Mouse (Mus musculus) liver, postnatal 0 days (tissue): ENCODE measurements around the gene Fam189b. TPM values are rescaled to one million over a fixed set of nuclear protein-coding genes. Genes with fewer than 3 reads are reported as not detected.

Source experiments
- ATAC-seq: fragments of 200-750 bp; cut with Nextera tagmentation; 2 replicates; pipeline ENCODE4 v1.8.0; 2017; ENCODE audit warnings: mild to moderate bottlenecking, moderate library complexity
- DNase-seq: peaks from one replicate; pipeline ENCODE4 v3.0.0-alpha.2; 2016
- H3K27ac ChIP-seq: fragments of 300-500 bp; sonication (generic); 2 replicates; pipeline ENCODE4 v1.5.1; 2014; ENCODE audit warnings: antibody characterized with exemption, moderate library complexity, mild to moderate bottlenecking, low read depth
- H3K27me3 ChIP-seq: fragments of 300-500 bp; sonication (generic); 2 replicates; pipeline ENCODE4 v1.6.1; 2014; ENCODE audit warnings: low read length, control low read depth, mixed read lengths; ENCODE audit not compliant: insufficient read depth
- H3K36me3 ChIP-seq: fragments of 300-500 bp; sonication (generic); replicated peaks from 2 replicates; pipeline ENCODE4 v1.6.1; 2014; ENCODE audit warnings: mild to moderate bottlenecking, control low read depth, low read length, moderate library complexity, mixed read lengths; ENCODE audit not compliant: insufficient read depth
- H3K4me1 ChIP-seq: fragments of 300-500 bp; sonication (generic); 2 replicates; pipeline ENCODE4 v1.6.1; 2014; ENCODE audit warnings: antibody characterized with exemption, mild to moderate bottlenecking, control low read depth; ENCODE audit not compliant: insufficient read depth
- H3K4me2 ChIP-seq: fragments of 300-500 bp; sonication (generic); 2 replicates; pipeline ENCODE4 v1.6.1; 2014; ENCODE audit warnings: low read depth, mild to moderate bottlenecking, low read length, moderate library complexity, mixed read lengths
- H3K4me3 ChIP-seq: fragments of 300-500 bp; sonication (generic); 2 replicates; pipeline ENCODE4 v1.5.1; 2014; ENCODE audit warnings: low read depth, low read length
- H3K9ac ChIP-seq: fragments of 300-500 bp; sonication (generic); replicated peaks from 2 replicates; pipeline ENCODE4 v1.6.1; 2014; ENCODE audit warnings: mild to moderate bottlenecking, moderate library complexity
- H3K9me3 ChIP-seq: fragments of 300-500 bp; sonication (generic); 2 replicates; pipeline ENCODE4 v1.6.1; 2016; ENCODE audit warnings: mild to moderate bottlenecking, control low read depth, low read length, mixed read lengths
- CTCF ChIP-seq: sonication (generic); IDR thresholded peaks from 2 replicates; pipeline ENCODE4 v1.5.1; 2016; ENCODE audit warnings: antibody characterized with exemption, low read depth
- EP300 ChIP-seq: IDR thresholded peaks from 2 replicates; pipeline ENCODE4 v1.6.1; 2016; ENCODE audit warnings: antibody characterized with exemption, low read depth, mild to moderate bottlenecking
- WGBS: fragments of 180-500 bp; shearing (Covaris S2); extraction: QIAGEN DNeasy Blood & Tissue Kit; methylation state at CpG from one replicate; pipeline ENCODE4 v1.1.7; 2014; ENCODE audit not compliant: insufficient replicate concordance; 5-methylcytosine and 5-hydroxymethylcytosine counted together
- polyA plus RNA-seq: library from polyadenylated mRNA; unstranded; fragments of >200 nt; fragmentation: Nextera tagmentation; extraction: Ambion mirVana; gene quantifications from 2 replicates; pipeline ENCODE4 v1.2.1, GENCODE M21; 2015

Gene Fam189b
- polyA plus RNA-seq, 1 experiment from 2014 or later = 2.1 TPM

DNA sequence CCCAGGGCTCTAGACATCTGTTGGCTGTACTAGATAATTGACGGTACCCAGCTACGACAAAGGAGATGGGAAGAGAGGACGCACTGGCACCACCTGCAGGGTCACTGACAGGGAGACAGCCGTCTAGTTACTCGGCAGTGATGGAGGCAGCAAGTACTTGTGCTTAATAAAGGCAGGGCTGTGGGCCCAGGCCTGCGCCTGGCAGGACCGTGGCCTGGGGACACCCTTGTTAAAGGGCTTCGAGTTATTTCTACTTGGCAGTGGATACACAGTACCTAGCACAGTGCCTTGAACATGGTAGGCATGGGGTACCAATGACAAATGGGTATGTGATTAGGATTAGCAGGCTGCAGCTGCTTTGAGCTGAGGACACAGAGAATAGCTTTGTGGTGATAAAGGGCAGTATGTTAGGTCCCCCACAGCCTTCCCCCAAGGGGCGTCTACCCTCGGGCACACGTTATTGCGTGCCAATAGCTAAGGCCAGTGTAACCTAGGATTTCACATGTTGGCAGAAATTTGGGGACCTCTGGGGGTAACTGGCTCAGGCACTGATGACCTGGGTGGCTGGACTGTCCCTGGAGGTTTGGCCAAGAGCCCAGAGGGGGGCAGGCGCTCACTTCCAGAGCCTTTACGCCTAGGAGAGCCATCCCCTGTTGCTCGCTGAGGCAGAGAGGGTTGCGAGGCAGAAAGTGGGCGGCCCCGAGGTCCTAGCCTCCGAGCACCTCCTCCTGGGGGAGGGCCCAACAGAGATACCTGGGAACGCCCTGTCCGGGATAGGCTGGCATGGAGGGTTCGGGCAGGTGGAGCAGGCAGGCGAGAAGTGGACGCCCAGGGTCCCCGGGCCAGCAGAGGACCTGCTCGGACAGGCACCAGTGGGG lies 35.6 kb upstream of the Fam189b start:
- WGBS = 22% methylated on average over 26 of the region's 26 CpGs
- H3K4me1 ChIP-seq = peaks cover 9% of the 10 kb centered on the region; the same call in 1 of the 2 replicates
- TF ChIP-seq CTCF = no peak
- TF ChIP-seq EP300 = no peak

DNA sequence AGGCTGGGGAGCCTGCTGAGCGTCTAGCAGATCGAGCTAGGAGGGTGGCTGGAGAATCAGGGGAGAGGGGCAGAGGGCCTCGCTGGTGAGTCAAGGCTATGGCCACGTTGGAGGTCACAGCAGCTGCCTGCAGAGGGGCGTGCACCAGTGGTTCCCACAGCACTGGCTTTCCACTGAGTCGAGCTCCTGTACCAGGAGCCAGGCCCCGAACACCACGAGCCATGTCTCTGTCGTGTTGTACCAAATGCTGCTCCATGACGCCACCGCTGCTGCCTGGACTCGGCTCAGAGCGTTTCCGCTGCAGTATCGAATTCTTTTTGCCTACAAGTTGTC lies 35.0 kb upstream of the Fam189b start:
- Histone ChIP-seq H3K36me3 (peaks cover 25% of the 10 kb centered on the region), H3K4me1 (peaks cover 9% of the 10 kb centered on the region; the same call in 1 of the 2 replicates), H3K4me2 (peak overlapping the region; percentile 53), H3K9ac (no peak overlapping the region), H3K4me3 (peak overlapping the region; percentile 0; the same call in 1 of the 2 replicates), H3K27ac (no peak overlapping the region), H3K9me3 (no peaks in the 10 kb centered on the region), H3K27me3 (peaks cover 8% of the 10 kb centered on the region; the same call in 1 of the 2 replicates)
- DNase-seq (no peak), ATAC-seq (peak; percentile 41)
- TF ChIP-seq CTCF = no peak
- no peak for TF ChIP-seq EP300
- 8% methylated on average over 14 of the region's 15 CpGs for WGBS

More for the DNA sequence above, 35.6 kb upstream of the Fam189b start:
- peak; percentile 69 for DNase-seq
- H3K36me3 ChIP-seq = peaks cover 28% of the 10 kb centered on the region
- H3K4me3 ChIP-seq = peak overlapping the region; percentile 0; the same call in 1 of the 2 replicates
- H3K27ac ChIP-seq = no peak overlapping the region
- no peaks in the 10 kb centered on the region for H3K9me3 ChIP-seq
- H3K4me2 ChIP-seq = peak overlapping the region; percentile 53
- ATAC-seq = peak; percentile 81
- no peak overlapping the region for H3K9ac ChIP-seq
- H3K27me3 ChIP-seq = peaks cover 8% of the 10 kb centered on the region; the same call in 1 of the 2 replicates

DNA sequence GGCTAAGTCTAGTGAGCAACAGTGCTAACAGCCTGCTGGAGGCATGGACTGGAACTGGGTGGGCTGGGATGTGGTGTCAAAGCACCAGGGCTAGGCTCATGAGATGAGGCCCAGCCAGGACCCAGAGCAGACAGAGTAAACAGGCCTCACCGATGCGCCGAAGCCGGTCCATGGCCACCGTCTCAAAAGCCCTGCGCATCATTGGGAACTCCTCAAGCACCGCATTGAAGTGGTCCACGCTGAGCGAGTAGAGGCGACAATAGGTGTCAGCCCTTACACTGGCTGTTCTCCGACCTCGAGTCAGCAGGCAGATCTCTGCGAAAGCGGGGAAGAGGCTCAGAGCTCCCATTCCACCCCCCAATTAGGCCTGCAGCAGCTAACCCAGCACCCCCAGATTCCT lies 34.4 kb upstream of the Fam189b start:
- DNase-seq (no peak), ATAC-seq (no peak)
- TF ChIP-seq CTCF = no peak
- no peak for TF ChIP-seq EP300
- Histone ChIP-seq H3K27me3 (peaks cover 8% of the 10 kb centered on the region; the same call in 1 of the 2 replicates), H3K4me3 (no peak overlapping the region), H3K4me1 (peaks cover 9% of the 10 kb centered on the region; the same call in 1 of the 2 replicates), H3K27ac (no peak overlapping the region), H3K9ac (no peak overlapping the region), H3K4me2 (no peak overlapping the region), H3K9me3 (no peaks in the 10 kb centered on the region), H3K36me3 (peaks cover 21% of the 10 kb centered on the region; the same call in 1 of the 2 replicates)
- WGBS = 73% methylated on average over 14 of the region's 14 CpGs

DNA sequence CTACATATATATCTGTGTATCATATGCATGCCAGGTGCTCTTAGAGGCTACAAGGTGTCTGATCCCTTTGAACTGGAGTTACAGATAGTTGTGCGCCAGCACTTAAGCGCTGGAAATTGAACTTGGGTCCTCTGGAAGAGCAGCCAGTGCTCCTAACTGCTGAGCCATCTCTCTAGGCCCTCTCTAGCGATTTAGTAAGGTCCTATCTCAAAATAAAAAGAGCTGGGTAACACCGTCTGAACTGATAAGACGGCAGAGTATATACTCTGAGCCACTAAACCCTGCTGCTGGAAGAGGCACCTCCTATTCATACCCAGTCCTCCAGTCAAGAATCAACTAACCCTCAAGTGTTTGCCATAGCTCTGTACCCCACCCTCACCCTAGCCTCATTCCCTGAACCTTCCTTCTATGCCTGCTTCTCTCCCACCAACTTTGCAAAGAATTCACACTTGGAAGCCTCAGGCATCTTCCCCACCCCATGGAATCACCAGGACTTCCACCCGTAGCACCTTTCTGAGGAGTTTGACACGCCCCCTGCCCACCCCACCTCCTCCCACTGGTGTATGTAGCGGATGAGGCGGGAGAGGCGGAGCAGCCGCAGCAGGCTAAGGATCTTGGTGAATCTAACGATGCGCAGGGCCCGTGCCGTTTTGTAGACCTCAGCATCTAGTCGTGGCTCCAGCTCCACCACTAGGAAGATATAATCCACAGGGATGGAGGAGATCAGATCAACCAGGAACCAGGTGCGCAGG lies 30.7 kb upstream of the Fam189b start:
- Histone ChIP-seq H3K27ac (no peak overlapping the region), H3K9me3 (no peaks in the 10 kb centered on the region), H3K4me1 (peaks cover 7% of the 10 kb centered on the region; the same call in 1 of the 2 replicates), H3K36me3 (no peaks in the 10 kb centered on the region), H3K4me2 (no peak overlapping the region), H3K27me3 (peaks cover 8% of the 10 kb centered on the region; the same call in 1 of the 2 replicates), H3K4me3 (no peak overlapping the region), H3K9ac (no peak overlapping the region)
- 54% methylated on average over 17 of the region's 17 CpGs for WGBS
- no peak for ATAC-seq
- TF ChIP-seq EP300 (no peak), CTCF (no peak)
- no peak for DNase-seq

DNA sequence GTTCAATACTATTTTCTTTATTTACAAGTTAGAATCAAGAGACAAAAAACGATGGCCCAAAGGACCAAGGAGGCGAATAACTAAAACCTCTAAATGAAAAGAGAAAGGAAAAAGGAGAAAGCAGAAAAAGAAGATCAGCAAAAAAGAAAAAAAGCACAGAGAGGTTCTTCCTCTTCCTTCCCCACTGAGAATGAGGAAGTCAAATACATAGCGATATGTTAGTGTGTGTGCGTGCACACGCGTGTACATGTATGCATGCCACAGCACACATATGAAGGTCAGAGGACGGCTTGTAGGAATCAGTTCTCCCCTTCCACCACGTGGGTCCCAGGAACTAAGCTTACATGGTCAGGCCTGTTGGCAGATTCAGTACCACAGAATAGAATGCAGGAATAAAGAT lies 26.0 kb upstream of the Fam189b start:
- TF ChIP-seq CTCF (no peak), EP300 (no peak)
- H3K4me3 ChIP-seq = no peak overlapping the region
- H3K4me1 ChIP-seq = peaks cover 15% of the 10 kb centered on the region
- ATAC-seq = no peak
- H3K4me2 ChIP-seq = no peak overlapping the region
- H3K27me3 ChIP-seq = peaks cover 17% of the 10 kb centered on the region
- WGBS = 62% methylated on average over 8 of the region's 8 CpGs
- H3K27ac ChIP-seq = no peak overlapping the region
- no peak for DNase-seq
- no peaks in the 10 kb centered on the region for H3K36me3 ChIP-seq
- no peak overlapping the region for H3K9ac ChIP-seq
- H3K9me3 ChIP-seq = no peaks in the 10 kb centered on the region

DNA sequence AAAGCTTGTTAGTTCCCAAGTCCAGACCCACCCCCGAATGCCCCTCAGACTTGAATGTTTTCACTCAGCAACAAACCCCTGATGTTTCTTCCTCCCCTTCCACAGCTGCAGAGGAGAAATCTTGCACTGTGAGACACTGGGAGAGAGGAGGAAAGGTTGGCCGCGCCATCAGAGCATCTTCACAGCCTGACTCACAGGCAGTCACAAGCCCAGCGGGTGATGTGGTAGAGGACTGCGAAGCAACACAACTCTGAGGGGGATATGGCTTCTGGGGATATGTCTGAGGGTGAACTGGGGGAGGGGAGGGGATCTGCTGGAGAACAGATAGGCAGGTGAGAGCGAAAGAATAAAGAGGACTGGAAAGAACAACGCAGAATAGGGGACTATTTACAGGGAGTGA lies 24.3 kb upstream of the Fam189b start:
- peaks cover 17% of the 10 kb centered on the region for H3K27me3 ChIP-seq
- H3K4me3 ChIP-seq = no peak overlapping the region
- H3K4me1 ChIP-seq = peaks cover 15% of the 10 kb centered on the region
- no peak overlapping the region for H3K4me2 ChIP-seq
- no peaks in the 10 kb centered on the region for H3K9me3 ChIP-seq
- DNase-seq (no peak), ATAC-seq (no peak)
- no peak overlapping the region for H3K27ac ChIP-seq
- TF ChIP-seq CTCF = no peak
- TF ChIP-seq EP300 = no peak
- H3K9ac ChIP-seq = no peak overlapping the region
- H3K36me3 ChIP-seq = no peaks in the 10 kb centered on the region
- WGBS = 27% methylated on average over 7 of the region's 7 CpGs
